Mouse (Mus musculus) CH12.LX (cell line): Measurements from ENCODE around the gene Pon2.

Source experiments
- CTCF ChIP-seq, 2 experiments: IDR thresholded peaks in 1 of 2; conservative IDR thresholded peaks in 1 of 2; 2 replicates each; pipeline ENCODE4 v1.5.1; 2011 to 2012; ENCODE audit warnings: low read depth in 2 of 2, low read length in 2 of 2, improper control_type of control experiment in 1 of 2, inconsistent platforms in 1 of 2, mild to moderate bottlenecking in 1 of 2, moderate library complexity in 1 of 2
- MAX ChIP-seq: IDR thresholded peaks from 2 replicates; pipeline ENCODE4 v1.6.1; 2011; ENCODE audit warnings: low read length, improper control_type of control experiment
- POLR2A ChIP-seq: IDR thresholded peaks from 2 replicates; pipeline ENCODE4 v1.6.1; 2011; ENCODE audit warnings: low read depth, mild to moderate bottlenecking, improper control_type of control experiment, low read length
- TBP ChIP-seq: conservative IDR thresholded peaks from 2 replicates; pipeline ENCODE4 v1.6.1; 2011; ENCODE audit warnings: low read depth, low read length, improper control_type of control experiment
- ZC3H11A ChIP-seq: IDR thresholded peaks from 2 replicates; pipeline ENCODE4 v1.6.1; 2012; ENCODE audit warnings: low read depth, mild to moderate bottlenecking, inconsistent platforms, low read length, improper control_type of control experiment
- ZNF384 ChIP-seq: IDR thresholded peaks from 2 replicates; pipeline ENCODE4 v1.6.1; 2012; ENCODE audit warnings: low read depth, low read length, improper control_type of control experiment, inconsistent platforms

DNA sequence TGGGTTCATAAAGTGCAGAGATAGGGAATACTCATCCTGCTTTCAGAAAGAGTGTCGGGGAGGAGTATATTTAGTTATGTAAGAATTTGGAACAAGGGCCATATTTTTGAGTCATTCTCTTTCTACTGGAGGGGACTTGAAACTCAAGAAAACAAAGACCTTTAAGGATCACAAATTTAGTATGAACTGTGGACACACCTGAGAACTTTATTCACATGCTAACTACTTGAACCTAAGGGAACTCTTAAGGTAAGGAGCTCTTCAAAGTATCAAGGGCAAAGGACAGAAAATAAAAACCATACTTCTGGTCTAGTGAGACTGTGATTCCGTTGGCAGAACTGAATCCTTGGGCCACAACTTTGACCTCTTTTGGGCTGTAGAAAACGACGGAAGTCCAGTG is 66.2 kb downstream of the Pon2 start:
- TF ChIP-seq TBP (no peak), ZC3H11A (no peak), MAX (no peak), CTCF (conservative IDR thresholded peaks at IDR 0.05 in 1 of 2, IDR thresholded peaks at IDR 0.05 in 1 of 2; ENCODE audit: low read depth in 2 of 2, low read length in 2 of 2) (no peak), ZNF384 (no peak), POLR2A (no peak)
